Mouse (Mus musculus): ENCODE measurements around the gene Zc3h18. TPM values are rescaled to one million over a fixed set of nuclear protein-coding genes. Genes with fewer than 3 reads are reported as not detected.

The Zc3h18 gene
- total RNA-seq, 4 experiments from 2014 or later, result 38.4 to 55.0 (median 47.0) TPM

GRCm38 (mm10) chr8:122347811-122348552 is 28.4 kb upstream of the Zc3h18 start:
- no peak for DNase-seq

GRCm38 (mm10) chr8:122349357-122350297 is 26.8 kb upstream of the Zc3h18 start:
- DNase-seq, result no peak

- DNase-seq, result no peak
Measured at GRCm38 (mm10) chr8:122350309-122351089, 25.9 kb upstream of the Zc3h18 start.

- no peak for DNase-seq
Measured at GRCm38 (mm10) chr8:122354157-122354556, 22.3 kb upstream of the Zc3h18 start.

- no peak for DNase-seq
Measured at GRCm38 (mm10) chr8:122355642-122356606, 20.5 kb upstream of the Zc3h18 start.

- DNase-seq, result no peak
Measured at GRCm38 (mm10) chr8:122357202-122357601, 19.2 kb upstream of the Zc3h18 start.

GRCm38 (mm10) chr8:122357641-122358040 is 18.8 kb upstream of the Zc3h18 start:
- no peak for DNase-seq

GRCm38 (mm10) chr8:122359111-122359775 is 17.2 kb upstream of the Zc3h18 start:
- no peak for DNase-seq

GRCm38 (mm10) chr8:122360696-122361416 is 15.6 kb upstream of the Zc3h18 start, which contains the start of gene Trhr2:
TSS of gene Trhr2 (minus strand) at chr8:122360746.
- no peak for DNase-seq

- DNase-seq, result no peak
Measured at GRCm38 (mm10) chr8:122362271-122362670, 14.1 kb upstream of the Zc3h18 start.

- DNase-seq, result no peak
Measured at GRCm38 (mm10) chr8:122362967-122363366, 13.4 kb upstream of the Zc3h18 start.

- no peak for DNase-seq
Measured at GRCm38 (mm10) chr8:122368494-122368893, 7.9 kb upstream of the Zc3h18 start.

GRCm38 (mm10) chr8:122369665-122370064 is 6.7 kb upstream of the Zc3h18 start:
- DNase-seq, result peak; percentile 39

- DNase-seq, result no peak
Measured at GRCm38 (mm10) chr8:122371706-122372105, 4.7 kb upstream of the Zc3h18 start.

GRCm38 (mm10) chr8:122375320-122375719 is 1.1 kb upstream of the Zc3h18 start:
- no peak for DNase-seq

GRCm38 (mm10) chr8:122375751-122376364 is 551 bp upstream of the Zc3h18 start:
- DNase-seq, result no peak

- no peak for DNase-seq
Measured at GRCm38 (mm10) chr8:122383039-122383438, 6.6 kb downstream of the Zc3h18 start.

GRCm38 (mm10) chr8:122389357-122389756 is 12.9 kb downstream of the Zc3h18 start:
- no peak for DNase-seq

- DNase-seq, result no peak
Measured at GRCm38 (mm10) chr8:122390758-122391157, 14.3 kb downstream of the Zc3h18 start.

- no peak for DNase-seq
Measured at GRCm38 (mm10) chr8:122393717-122394116, 17.3 kb downstream of the Zc3h18 start.

Data from adrenal gland, adult 8-10 months (tissue).